In genomic region chr17:56672941-56673646, GRCm38 (mm10) we compare ENCODE assay signal across 8 mouse cellular contexts. TPM values are rescaled to one million over a fixed set of nuclear protein-coding genes. Genes with fewer than 3 reads are reported as not detected.
A peak's percentile ranks its signal among the peaks of the same experiment; 100 is the strongest.
DNase-seq lines count a peak whose midpoint lies in the region; ATAC-seq lines count a peak whose summit lies in the region.

Gene Ranbp3 (plus strand): TSS chr17:56673294.

- H3K4me1 ChIP-seq in brown adipose tissue, adult 24 weeks (ENCODE audit: control insufficient read depth, insufficient read depth, insufficient read length, low read length) = no peaks in the 10 kb centered on the region; the same call in 1 of the 2 replicates
- peaks cover 46% of the 10 kb centered on the region for H3K4me1 ChIP-seq in heart, embryonic 13.5 days
- peaks cover 61% of the 10 kb centered on the region for H3K4me1 ChIP-seq in liver, embryonic 12.5 days
- H3K4me1 ChIP-seq in stomach, embryonic 15.5 days = peaks cover 22% of the 10 kb centered on the region

- H3K9me3 ChIP-seq in heart, embryonic 13.5 days = no peaks in the 10 kb centered on the region
- H3K9me3 ChIP-seq in liver, embryonic 12.5 days (replicated peaks) = no peaks in the 10 kb centered on the region
- no peaks in the 10 kb centered on the region for H3K9me3 ChIP-seq in stomach, embryonic 15.5 days

- H3K4me2 ChIP-seq in heart, embryonic 13.5 days = peak within 1 kb of the TSS; percentile 91
- H3K4me2 ChIP-seq in liver, embryonic 12.5 days = peak within 1 kb of the TSS; percentile 77
- H3K4me2 ChIP-seq in stomach, embryonic 15.5 days = peak within 1 kb of the TSS; percentile 70

- peak; percentile 100 for DNase-seq in CD4-positive, CD25-positive, alpha-beta regulatory T cell, adult 2 months (ENCODE audit: low read depth, low spot score)
- DNase-seq in fat pad, adult 2 months (ENCODE audit: extremely low read depth, low read depth, low spot score) = peak; percentile 59
- DNase-seq in kidney, postnatal 10 days = peak; percentile 99
- peak; percentile 99 for DNase-seq in natural killer cell, adult 2 months (ENCODE audit: low spot score in 2 of 2)

- under 1% methylated on average over 49 of the region's 66 CpGs for WGBS in heart, embryonic 13.5 days
- under 1% methylated on average over 56 of the region's 66 CpGs for WGBS in liver, embryonic 12.5 days (ENCODE audit: insufficient replicate concordance)
- under 1% methylated on average over 56 of the region's 66 CpGs for WGBS in stomach, embryonic 15.5 days

- peak within 1 kb of the TSS; percentile 73 for H3K4me3 ChIP-seq in brown adipose tissue, adult 24 weeks (ENCODE audit: insufficient read depth, low read depth, low read length)
- H3K4me3 ChIP-seq in heart, embryonic 13.5 days = peak within 1 kb of the TSS; percentile 96
- peak within 1 kb of the TSS; percentile 80 for H3K4me3 ChIP-seq in liver, embryonic 12.5 days
- H3K4me3 ChIP-seq in stomach, embryonic 15.5 days (replicated peaks) = peak within 1 kb of the TSS; percentile 95

- H3K36me3 ChIP-seq in heart, embryonic 13.5 days = peaks cover 30% of the 10 kb centered on the region
- H3K36me3 ChIP-seq in liver, embryonic 12.5 days = peaks cover 35% of the 10 kb centered on the region
- peaks cover 13% of the 10 kb centered on the region for H3K36me3 ChIP-seq in stomach, embryonic 15.5 days

- H3K27me3 ChIP-seq in heart, embryonic 13.5 days (replicated peaks) = peaks cover 8% of the 10 kb centered on the region; the same call in 1 of the 2 replicates
- H3K27me3 ChIP-seq in liver, embryonic 12.5 days (replicated peaks) = peaks cover 19% of the 10 kb centered on the region
- H3K27me3 ChIP-seq in stomach, embryonic 15.5 days (replicated peaks) = no peaks in the 10 kb centered on the region

- peak within 1 kb of the TSS; percentile 94 for H3K27ac ChIP-seq in brown adipose tissue, adult 24 weeks (replicated peaks; ENCODE audit: low read depth, low read length)
- H3K27ac ChIP-seq in heart, embryonic 13.5 days (replicated peaks) = peak within 1 kb of the TSS; percentile 93
- peak within 1 kb of the TSS; percentile 92 for H3K27ac ChIP-seq in liver, embryonic 12.5 days
- peak within 1 kb of the TSS; percentile 85 for H3K27ac ChIP-seq in stomach, embryonic 15.5 days

- peak; percentile 83 for ATAC-seq in heart, embryonic 13.5 days (ENCODE audit: extremely low read depth, insufficient number of reproducible peaks, low FRiP score, low TSS enrichment)
- ATAC-seq in liver, embryonic 12.5 days = peak; percentile 92
- ATAC-seq in stomach, embryonic 15.5 days (ENCODE audit: insufficient read depth, low FRiP score, low read depth) = peak; percentile 95

- peak within 1 kb of the TSS; percentile 99 for H3K9ac ChIP-seq in heart, embryonic 13.5 days
- H3K9ac ChIP-seq in liver, embryonic 12.5 days = peak within 1 kb of the TSS; percentile 96
- H3K9ac ChIP-seq in stomach, embryonic 15.5 days = peak within 1 kb of the TSS; percentile 92

RNA-seq across cellular contexts. Expression of gene Ranbp3, which starts in this region (rescaled TPM):
- polyA plus RNA-seq in brown adipose tissue, adult 24 weeks (2012; ENCODE audit: insufficient read depth, insufficient read length, missing spikeins) = 16.4 and 17.4 TPM in 2 replicates
- polyA plus RNA-seq in heart, embryonic 13.5 days (2015; fragmentation: Nextera tagmentation; extraction: Ambion mirVana) = 58.8 and 66.6 TPM in 2 replicates
- 66.3 and 67.5 TPM in 2 replicates for polyA plus RNA-seq in liver, embryonic 12.5 days (2016; fragmentation: Nextera tagmentation; extraction: Ambion mirVana)
- 75.9 and 81.6 TPM in 2 replicates for polyA plus RNA-seq in stomach, embryonic 15.5 days (2015; fragmentation: Nextera tagmentation; extraction: Ambion mirVana)

Comparison
In these comparisons a context has a peak if more than half of its experiments do, and no peak if none do; other contexts are left out.
1. Peak in every context shown above with its lines: DNase-seq, ATAC-seq, H3K4me3 ChIP-seq and H3K27ac ChIP-seq.